Mouse (Mus musculus): ENCODE results near the gene Pik3r4.

DNA sequence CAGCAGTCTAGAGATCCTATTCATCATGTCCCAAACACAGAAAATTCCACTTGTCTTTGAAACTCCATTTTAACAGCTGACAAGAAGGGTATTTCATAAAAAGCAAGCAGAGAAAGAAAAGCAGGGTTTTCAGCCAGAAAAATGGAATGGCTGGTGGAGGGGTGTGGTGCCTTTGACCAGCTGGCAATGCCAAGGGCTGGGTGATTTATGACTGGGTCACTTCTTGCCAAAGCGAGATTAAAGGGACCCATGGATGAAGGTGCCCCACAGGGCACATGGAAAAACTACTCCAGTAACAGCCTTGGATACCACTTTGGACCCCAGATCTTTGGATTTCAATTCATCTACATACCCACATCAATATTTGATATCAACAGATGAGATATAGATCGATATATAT is 91.9 kb downstream of the Pik3r4 start:
- TF ChIP-seq HCFC1 (IDR thresholded peaks at IDR 0.05; ENCODE audit: borderline replicate concordance, insufficient read depth, low read length) (no peak), ZNF384 (IDR thresholded peaks at IDR 0.05; ENCODE audit: low read depth, low read length) (no peak)
